In genomic region chr15:31361259-31361853, GRCm38 (mm10) we compare ENCODE assay signal across 23 mouse cellular contexts. TPM values are rescaled to one million over a fixed set of nuclear protein-coding genes. Genes with fewer than 3 reads are reported as not detected.
DNase-seq lines count a peak whose midpoint lies in the region; ATAC-seq and TF ChIP-seq lines count a peak whose summit lies in the region.
"Had no signal": no experiment of that assay in that cellular context is flagged by ENCODE, and none has a peak within 500 bp of the region (broad histone marks: within the 10 kb centered on the region; RNA-seq: fewer than 3 reads in every experiment).

No protein-coding gene starts in this region.

- peaks cover 20% of the 10 kb centered on the region for H3K27me3 ChIP-seq in forebrain, embryonic 11.5 days (ENCODE audit: control insufficient read depth, insufficient read depth, low read length)
- H3K27me3 ChIP-seq in forebrain, postnatal 0 days (ENCODE audit: insufficient read depth, low read length) = peaks cover 8% of the 10 kb centered on the region
- no peaks in the 10 kb centered on the region for H3K27me3 ChIP-seq in kidney, adult 2 months (replicated peaks; ENCODE audit: control insufficient read depth, insufficient read depth, low read length)
- H3K27me3 ChIP-seq in midbrain, embryonic 11.5 days (ENCODE audit: control insufficient read depth, insufficient read depth, low read length) = peaks cover 25% of the 10 kb centered on the region
- H3K27me3 ChIP-seq in midbrain, embryonic 13.5 days = peaks cover 35% of the 10 kb centered on the region

- peaks cover 2% of the 10 kb centered on the region; the same call in 1 of the 2 replicates for H3K4me1 ChIP-seq in forebrain, embryonic 11.5 days (replicated peaks; ENCODE audit: control insufficient read depth, insufficient read depth, low read length)
- H3K4me1 ChIP-seq in forebrain, postnatal 0 days (ENCODE audit: insufficient read depth) = 0 out of 2 replicates have a peak, but pooled peaks cover 2% of the 10 kb centered on the region
- peaks cover 26% of the 10 kb centered on the region; the same call in 1 of the 2 replicates for H3K4me1 ChIP-seq in kidney, adult 2 months (ENCODE audit: control insufficient read depth, insufficient read depth, low read length)
- H3K4me1 ChIP-seq in midbrain, embryonic 11.5 days (ENCODE audit: control insufficient read depth, insufficient read depth, low read length) = peaks cover 5% of the 10 kb centered on the region; the same call in 1 of the 2 replicates
- H3K4me1 ChIP-seq in midbrain, embryonic 13.5 days (replicated peaks) = peaks cover 9% of the 10 kb centered on the region

- no peak for TF ChIP-seq CTCF in forebrain, postnatal 0 days (IDR thresholded peaks at IDR 0.05; ENCODE audit: low read depth)
- TF ChIP-seq CTCF in kidney, adult 2 months (conservative IDR thresholded peaks at IDR 0.05; ENCODE audit: insufficient read depth, insufficient read length, low read depth, low read length) = no peak

- H3K36me3 ChIP-seq in forebrain, embryonic 11.5 days (ENCODE audit: control insufficient read depth, insufficient read depth, low read length) = no peaks in the 10 kb centered on the region
- no peaks in the 10 kb centered on the region for H3K36me3 ChIP-seq in forebrain, postnatal 0 days (ENCODE audit: insufficient read depth)
- H3K36me3 ChIP-seq in kidney, adult 2 months (ENCODE audit: control insufficient read depth, insufficient read depth, low read length) = no peaks in the 10 kb centered on the region
- H3K36me3 ChIP-seq in midbrain, embryonic 11.5 days (ENCODE audit: control insufficient read depth, insufficient read depth, low read length) = no peaks in the 10 kb centered on the region
- H3K36me3 ChIP-seq in midbrain, embryonic 13.5 days = no peaks in the 10 kb centered on the region
- H3K36me3 ChIP-seq: embryonic facial prominence, embryonic 10.5 days; embryonic facial prominence, embryonic 13.5 days; hindbrain, embryonic 10.5 days; hindbrain, embryonic 13.5 days had no signal

- H3K4me3 ChIP-seq in forebrain, embryonic 11.5 days (ENCODE audit: low read depth, low read length) = no peak overlapping the region
- H3K4me3 ChIP-seq in forebrain, postnatal 0 days (ENCODE audit: low read depth, low read length) = no peak overlapping the region
- H3K4me3 ChIP-seq in kidney, adult 2 months (ENCODE audit: insufficient read depth, low read depth, low read length) = no peak overlapping the region
- H3K4me3 ChIP-seq in midbrain, embryonic 11.5 days (ENCODE audit: low read depth, low read length) = no peak overlapping the region
- H3K4me3 ChIP-seq in midbrain, embryonic 13.5 days (replicated peaks) = no peak overlapping the region
- H3K4me3 ChIP-seq: embryonic facial prominence, embryonic 10.5 days; embryonic facial prominence, embryonic 13.5 days; erythroblast, embryonic 14.5 days; forebrain, embryonic 13.5 days; hindbrain, embryonic 10.5 days; hindbrain, embryonic 13.5 days had no signal

- no peak overlapping the region for H3K4me2 ChIP-seq in forebrain, embryonic 11.5 days (ENCODE audit: low read depth, low read length, severe bottlenecking)
- no peak overlapping the region for H3K4me2 ChIP-seq in forebrain, postnatal 0 days (ENCODE audit: low read depth)
- H3K4me2 ChIP-seq in midbrain, embryonic 11.5 days = no peak overlapping the region
- H3K4me2 ChIP-seq in midbrain, embryonic 13.5 days (replicated peaks) = no peak overlapping the region
- H3K4me2 ChIP-seq: embryonic facial prominence, embryonic 13.5 days; forebrain, embryonic 13.5 days; heart, embryonic 11.5 days; hindbrain, embryonic 13.5 days had no signal

- TF ChIP-seq POLR2A in kidney, adult 2 months (IDR thresholded peaks at IDR 0.05; ENCODE audit: low read depth, low read length) = no peak

- no peak overlapping the region for H3K27ac ChIP-seq in forebrain, embryonic 11.5 days (ENCODE audit: low read depth, low read length)
- no peak overlapping the region for H3K27ac ChIP-seq in forebrain, postnatal 0 days (ENCODE audit: low read depth, low read length)
- peak overlapping the region; percentile 6; the same call in 1 of the 2 replicates for H3K27ac ChIP-seq in kidney, adult 2 months (ENCODE audit: insufficient read depth, low read depth, low read length)
- H3K27ac ChIP-seq in midbrain, embryonic 11.5 days (ENCODE audit: low read depth, low read length) = no peak overlapping the region
- no peak overlapping the region for H3K27ac ChIP-seq in midbrain, embryonic 13.5 days
- H3K27ac ChIP-seq: embryonic facial prominence, embryonic 10.5 days; embryonic facial prominence, embryonic 13.5 days; forebrain, embryonic 13.5 days; hindbrain, embryonic 10.5 days; hindbrain, embryonic 13.5 days had no signal

- no peaks in the 10 kb centered on the region for H3K9me3 ChIP-seq in forebrain, embryonic 11.5 days (ENCODE audit: control insufficient read depth, low read length)
- no peaks in the 10 kb centered on the region for H3K9me3 ChIP-seq in forebrain, postnatal 0 days (ENCODE audit: low read length)
- no peaks in the 10 kb centered on the region for H3K9me3 ChIP-seq in midbrain, embryonic 11.5 days (ENCODE audit: control insufficient read depth, low read length)
- H3K9me3 ChIP-seq in midbrain, embryonic 13.5 days = no peaks in the 10 kb centered on the region
- H3K9me3 ChIP-seq: embryonic facial prominence, embryonic 10.5 days; embryonic facial prominence, embryonic 13.5 days; forebrain, embryonic 13.5 days; hindbrain, embryonic 10.5 days; hindbrain, embryonic 13.5 days had no signal

- H3K9ac ChIP-seq in forebrain, embryonic 11.5 days (ENCODE audit: low read length) = no peak overlapping the region
- no peak overlapping the region for H3K9ac ChIP-seq in forebrain, postnatal 0 days
- H3K9ac ChIP-seq in midbrain, embryonic 11.5 days (ENCODE audit: low read length) = no peak overlapping the region
- no peak overlapping the region for H3K9ac ChIP-seq in midbrain, embryonic 13.5 days (replicated peaks)
- H3K9ac ChIP-seq: embryonic facial prominence, embryonic 13.5 days; forebrain, embryonic 13.5 days; hindbrain, embryonic 13.5 days had no signal

- ATAC-seq in forebrain, embryonic 11.5 days (replicated peaks; ENCODE audit: low FRiP score) = no peak
- no peak for ATAC-seq in forebrain, postnatal 0 days
- ATAC-seq in midbrain, embryonic 11.5 days (ENCODE audit: low FRiP score) = no peak
- ATAC-seq in midbrain, embryonic 13.5 days = no peak
- ATAC-seq: forebrain, embryonic 13.5 days; forebrain, embryonic 16.5 days; hindbrain, embryonic 16.5 days had no signal

- 85% methylated on average over 9 of the region's 9 CpGs for WGBS in forebrain, embryonic 11.5 days
- WGBS in forebrain, postnatal 0 days = 92% methylated on average over 9 of the region's 9 CpGs
- WGBS in kidney, adult 2 months = 61% methylated on average over 9 of the region's 9 CpGs
- 89% methylated on average over 9 of the region's 9 CpGs for WGBS in midbrain, embryonic 11.5 days
- WGBS in midbrain, embryonic 13.5 days = 87% methylated on average over 9 of the region's 9 CpGs

- peak; percentile 35 for DNase-seq in forebrain, embryonic 11.5 days (ENCODE audit: low spot score)
- DNase-seq in forebrain, postnatal 0 days = no peak
- DNase-seq in kidney, adult 2 months = peak; percentile 55
- no peak for DNase-seq in kidney, adult 9 months
- peak; percentile 76 for DNase-seq in midbrain, embryonic 11.5 days (ENCODE audit: low spot score, missing footprints)
- DNase-seq in embryo, embryonic 9.5 days (ENCODE audit: extremely low spot score) = no peak
- DNase-seq: adrenal gland, adult 2 months; adrenal gland, postnatal 14 days; cerebellum, adult 11 months; cerebellum, adult 2 months; cerebellum, adult 9-11 months; cerebellum, postnatal 25 days; gastrocnemius, postnatal 36 days had no signal

RNA-seq across cellular contexts. Expression of gene Ankrd33b, which starts 6.2 kb away (rescaled TPM):
- 0.32 and 0.56 TPM in 2 replicates for polyA plus RNA-seq in forebrain, embryonic 11.5 days (2014; fragmentation: Nextera tagmentation; extraction: Ambion mirVana)
- 1.3 TPM in 2 replicates for total RNA-seq in forebrain, postnatal 0 days (2014; rRNA removed)
- 1.1 and 1.2 TPM in 2 replicates for polyA plus RNA-seq in forebrain, postnatal 0 days (2015; fragmentation: Nextera tagmentation; extraction: Ambion mirVana)
- polyA plus RNA-seq in kidney, adult 2 months (2012; rRNA removed) = 21.8 and 26.9 TPM in 2 replicates
- 0.57 and 0.61 TPM in 2 replicates for polyA plus RNA-seq in midbrain, embryonic 11.5 days (2014; fragmentation: Nextera tagmentation; extraction: Ambion mirVana)
- polyA plus RNA-seq in midbrain, embryonic 13.5 days (2015; fragmentation: Nextera tagmentation; extraction: Ambion mirVana) = 0.64 and 0.86 TPM in 2 replicates

Comparison
In these comparisons a context has a peak if more than half of its experiments do, and no peak if none do; other contexts are left out.
1. DNase-seq: peak in forebrain, embryonic 11.5 days (single experiment), kidney, adult 2 months (single experiment) and midbrain, embryonic 11.5 days (single experiment); none in forebrain, postnatal 0 days (single experiment), kidney, adult 9 months (single experiment) and embryo, embryonic 9.5 days (single experiment).
2. RNA of gene Ankrd33b, which starts 6.2 kb away (polyA plus RNA-seq): 21.8 to 26.9 TPM in kidney, adult 2 months; 1.1 to 1.2 TPM in forebrain, postnatal 0 days, 0.64 to 0.86 TPM in midbrain, embryonic 13.5 days, 0.57 to 0.61 TPM in midbrain, embryonic 11.5 days and 0.32 to 0.56 TPM in forebrain, embryonic 11.5 days; every median in the first group is over 10 times any median in the second.